Mouse (Mus musculus) liver, adult 2 months (tissue): ENCODE data around the gene Galnt2.

ENCODE experiments used
- CTCF ChIP-seq: fragments of 200-500 bp; IDR thresholded peaks from 2 replicates; pipeline ENCODE4 v1.5.1; 2011; ENCODE audit warnings: low read depth, low read length, control low read depth
- POLR2A ChIP-seq: fragments of 200-500 bp; IDR thresholded peaks from 2 replicates; pipeline ENCODE4 v1.6.1; 2011; ENCODE audit warnings: low read length, control low read depth; ENCODE audit not compliant: insufficient read depth; ENCODE audit errors: extremely low read depth

GRCm38 (mm10) chr8:124376406-124376805, 145.2 kb downstream of the Galnt2 start:
- TF ChIP-seq CTCF (no peak), POLR2A (no peak)
